ENCODE assay signal across 9 mouse cellular contexts in genomic region chr6:118827560-118827959, GRCm38 (mm10).
DNase-seq lines count a peak whose midpoint lies in the region; ATAC-seq and TF ChIP-seq lines count a peak whose summit lies in the region.
"Had no signal": no experiment of that assay in that cellular context is flagged by ENCODE, and none has a peak within 500 bp of the region (broad histone marks: within the 10 kb centered on the region; RNA-seq: fewer than 3 reads in every experiment).

No protein-coding gene starts in this region.

- no peak for TF ChIP-seq CTCF in olfactory bulb, adult 2 months (IDR thresholded peaks at IDR 0.05; ENCODE audit: insufficient read depth, low read depth, low read length)

- no peaks in the 10 kb centered on the region for H3K36me3 ChIP-seq in kidney, embryonic 15.5 days
- H3K36me3 ChIP-seq in embryonic facial prominence, embryonic 13.5 days: no peaks in the 10 kb centered on the region
- H3K36me3 ChIP-seq in limb, embryonic 11.5 days (ENCODE audit: control insufficient read depth, insufficient read depth, low read length): no peaks in the 10 kb centered on the region
- H3K36me3 ChIP-seq in liver, embryonic 12.5 days: no peaks in the 10 kb centered on the region

- H3K4me3 ChIP-seq in kidney, embryonic 15.5 days (replicated peaks): no peak overlapping the region
- no peak overlapping the region for H3K4me3 ChIP-seq in embryonic facial prominence, embryonic 13.5 days
- H3K4me3 ChIP-seq in limb, embryonic 11.5 days (ENCODE audit: low read depth, low read length): no peak overlapping the region
- H3K4me3 ChIP-seq in olfactory bulb, adult 2 months (ENCODE audit: insufficient read depth, low read depth, low read length): no peak overlapping the region
- H3K4me3 ChIP-seq in liver, embryonic 12.5 days: no peak overlapping the region

- no peaks in the 10 kb centered on the region for H3K27me3 ChIP-seq in kidney, embryonic 15.5 days
- no peaks in the 10 kb centered on the region for H3K27me3 ChIP-seq in embryonic facial prominence, embryonic 13.5 days
- no peaks in the 10 kb centered on the region for H3K27me3 ChIP-seq in limb, embryonic 11.5 days (ENCODE audit: control insufficient read depth, insufficient read depth, low read length)
- no peaks in the 10 kb centered on the region for H3K27me3 ChIP-seq in liver, embryonic 12.5 days (replicated peaks)

- no peak overlapping the region for H3K9ac ChIP-seq in kidney, embryonic 15.5 days
- peak overlapping the region; percentile 40; the same call in 1 of the 2 replicates for H3K9ac ChIP-seq in embryonic facial prominence, embryonic 13.5 days
- no peak overlapping the region for H3K9ac ChIP-seq in limb, embryonic 11.5 days (ENCODE audit: low read length)
- no peak overlapping the region for H3K9ac ChIP-seq in liver, embryonic 12.5 days

- TF ChIP-seq POLR2A in olfactory bulb, adult 2 months (IDR thresholded peaks at IDR 0.05; ENCODE audit: insufficient read depth, low read depth, low read length): no peak

- WGBS in kidney, embryonic 15.5 days: 29% methylated on average over 8 of the region's 8 CpGs
- WGBS in embryonic facial prominence, embryonic 13.5 days: 28% methylated on average over 8 of the region's 8 CpGs
- 56% methylated on average over 8 of the region's 8 CpGs for WGBS in limb, embryonic 11.5 days
- 44% methylated on average over 8 of the region's 8 CpGs for WGBS in olfactory bulb, adult 2 months
- 69% methylated on average over 8 of the region's 8 CpGs for WGBS in liver, embryonic 12.5 days (ENCODE audit: insufficient replicate concordance)

- no peak for DNase-seq in kidney, adult 11 months
- no peak for DNase-seq in limb, embryonic 11.5 days (ENCODE audit: low spot score)
- DNase-seq in urinary bladder, postnatal 10 days (ENCODE audit: low spot score): no peak
- no peak for DNase-seq in cerebellum, adult 18-20 months

- no peak overlapping the region for H3K4me2 ChIP-seq in kidney, embryonic 15.5 days
- H3K4me2 ChIP-seq in embryonic facial prominence, embryonic 13.5 days: no peak overlapping the region
- H3K4me2 ChIP-seq in limb, embryonic 11.5 days (ENCODE audit: low read depth, severe bottlenecking): no peak overlapping the region
- no peak overlapping the region for H3K4me2 ChIP-seq in liver, embryonic 12.5 days

- peak; percentile 64 for ATAC-seq in kidney, embryonic 15.5 days (replicated peaks; ENCODE audit: low FRiP score)
- ATAC-seq in embryonic facial prominence, embryonic 13.5 days (ENCODE audit: insufficient number of reproducible peaks, insufficient read depth, low FRiP score, low TSS enrichment, low read depth): 0 out of 2 replicates have a peak, but pooled peaks have one; percentile 43
- peak; percentile 62 for ATAC-seq in limb, embryonic 11.5 days (ENCODE audit: insufficient number of reproducible peaks, low FRiP score, low TSS enrichment, low read depth)
- ATAC-seq in liver, embryonic 12.5 days: no peak

- H3K27ac ChIP-seq in kidney, embryonic 15.5 days: 0 out of 2 replicates have a peak overlapping the region, but pooled peaks have one; percentile 32
- H3K27ac ChIP-seq in embryonic facial prominence, embryonic 13.5 days: peak overlapping the region; percentile 76
- no peak overlapping the region for H3K27ac ChIP-seq in limb, embryonic 11.5 days (replicated peaks; ENCODE audit: low read depth, low read length)
- H3K27ac ChIP-seq in olfactory bulb, adult 2 months (ENCODE audit: insufficient read depth, low read depth, low read length): 0 out of 2 replicates have a peak overlapping the region, but pooled peaks have one; percentile 35
- H3K27ac ChIP-seq in liver, embryonic 12.5 days: no peak overlapping the region
- H3K27ac ChIP-seq: macrophage had no signal

- H3K4me1 ChIP-seq in kidney, embryonic 15.5 days: peaks cover 18% of the 10 kb centered on the region
- peaks cover 31% of the 10 kb centered on the region for H3K4me1 ChIP-seq in embryonic facial prominence, embryonic 13.5 days
- no peaks in the 10 kb centered on the region; the same call in 1 of the 2 replicates for H3K4me1 ChIP-seq in limb, embryonic 11.5 days (ENCODE audit: control insufficient read depth, insufficient read depth, low read length)
- H3K4me1 ChIP-seq in olfactory bulb, adult 2 months (ENCODE audit: control insufficient read depth, insufficient read depth, low read length): peaks cover 23% of the 10 kb centered on the region
- H3K4me1 ChIP-seq in liver, embryonic 12.5 days: peaks cover 25% of the 10 kb centered on the region

- H3K9me3 ChIP-seq in kidney, embryonic 15.5 days (replicated peaks): no peaks in the 10 kb centered on the region
- no peaks in the 10 kb centered on the region for H3K9me3 ChIP-seq in embryonic facial prominence, embryonic 13.5 days
- H3K9me3 ChIP-seq in limb, embryonic 11.5 days (ENCODE audit: control insufficient read depth, low read length): no peaks in the 10 kb centered on the region
- H3K9me3 ChIP-seq in liver, embryonic 12.5 days (replicated peaks): no peaks in the 10 kb centered on the region

Comparison
In these comparisons a context has a peak if more than half of its experiments do, and no peak if none do; other contexts are left out.
1. H3K27ac ChIP-seq: peak in kidney, embryonic 15.5 days (single experiment), embryonic facial prominence, embryonic 13.5 days (single experiment) and olfactory bulb, adult 2 months (single experiment); none in limb, embryonic 11.5 days (single experiment) and liver, embryonic 12.5 days (single experiment).